Mouse (Mus musculus) testis, postnatal 10 days (tissue): Measurements from ENCODE around the gene Bola2.
"Not testable (repeated sequence)": the region's sequence is repeated elsewhere in the genome, so short reads cannot be mapped to it uniquely, and the experiment has no call there.

Experiments
- DNase-seq: peaks from one replicate; pipeline ENCODE4 v3.0.0; 2021; ENCODE audit warnings: low spot score

The Bola2 gene

DNA sequence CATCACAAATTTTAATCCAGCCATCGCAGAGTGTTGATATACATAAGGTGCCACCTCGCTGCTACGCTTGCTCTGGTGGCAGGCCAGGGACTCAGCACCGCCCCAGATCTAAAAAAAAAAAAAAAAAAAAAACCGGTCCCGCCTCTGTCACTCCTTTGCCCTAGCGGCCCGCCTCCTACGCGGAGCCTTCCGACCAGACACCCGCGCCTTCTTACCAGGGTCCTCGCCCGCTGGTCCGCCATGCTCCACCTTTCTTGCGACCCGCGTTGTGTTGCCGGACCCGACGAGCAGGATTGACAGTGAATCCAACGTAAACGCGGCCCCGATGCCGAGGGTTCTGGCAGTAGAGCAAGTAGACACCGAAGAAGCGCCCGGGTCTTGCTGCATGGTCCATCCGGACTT lies at the start of gene Bola2:
Bola2 (plus strand) TSS at position 192 of the 402 bp plus-strand sequence.
- DNase-seq: peak; percentile 78

DNA sequence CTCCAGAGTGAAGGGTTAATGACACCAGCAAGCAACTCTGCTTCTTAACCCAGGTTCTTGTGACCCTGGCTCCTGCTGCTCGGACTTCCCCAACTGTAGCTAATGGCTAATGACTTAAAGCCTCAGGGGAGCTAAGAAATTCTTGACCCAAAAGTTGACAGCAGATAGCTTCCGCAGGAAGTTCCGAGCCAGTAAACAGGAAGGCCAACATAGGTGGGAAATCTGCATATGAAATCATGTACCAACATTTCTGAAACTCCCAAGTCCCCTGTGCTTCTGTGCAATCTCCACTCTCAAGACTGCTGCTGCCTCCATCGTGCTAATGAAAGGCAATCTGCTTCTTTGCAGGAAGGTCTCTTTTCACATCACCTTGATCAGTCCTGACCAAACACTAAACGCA lies 49.5 kb upstream of the Bola2 start:
- DNase-seq: no peak

DNA sequence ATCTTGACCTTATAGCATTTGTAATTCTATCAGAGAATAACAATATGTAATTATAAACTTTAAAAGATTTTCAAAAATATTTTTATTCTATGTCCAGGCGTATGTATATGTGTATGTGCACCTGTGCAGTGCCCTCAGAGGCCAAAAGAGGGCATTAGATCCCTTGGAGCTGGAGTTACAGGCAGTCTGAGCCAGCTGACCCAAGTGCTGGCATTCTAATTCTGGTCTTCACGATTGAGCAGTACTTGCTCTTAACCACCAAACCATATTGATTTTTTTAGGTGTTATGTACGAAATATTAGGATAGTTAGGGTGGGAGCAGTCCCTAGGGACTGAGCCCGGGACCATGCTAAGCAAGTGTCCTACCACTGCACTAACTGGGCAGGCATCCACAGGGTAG lies 46.7 kb upstream of the Bola2 start:
- DNase-seq: no peak

DNA sequence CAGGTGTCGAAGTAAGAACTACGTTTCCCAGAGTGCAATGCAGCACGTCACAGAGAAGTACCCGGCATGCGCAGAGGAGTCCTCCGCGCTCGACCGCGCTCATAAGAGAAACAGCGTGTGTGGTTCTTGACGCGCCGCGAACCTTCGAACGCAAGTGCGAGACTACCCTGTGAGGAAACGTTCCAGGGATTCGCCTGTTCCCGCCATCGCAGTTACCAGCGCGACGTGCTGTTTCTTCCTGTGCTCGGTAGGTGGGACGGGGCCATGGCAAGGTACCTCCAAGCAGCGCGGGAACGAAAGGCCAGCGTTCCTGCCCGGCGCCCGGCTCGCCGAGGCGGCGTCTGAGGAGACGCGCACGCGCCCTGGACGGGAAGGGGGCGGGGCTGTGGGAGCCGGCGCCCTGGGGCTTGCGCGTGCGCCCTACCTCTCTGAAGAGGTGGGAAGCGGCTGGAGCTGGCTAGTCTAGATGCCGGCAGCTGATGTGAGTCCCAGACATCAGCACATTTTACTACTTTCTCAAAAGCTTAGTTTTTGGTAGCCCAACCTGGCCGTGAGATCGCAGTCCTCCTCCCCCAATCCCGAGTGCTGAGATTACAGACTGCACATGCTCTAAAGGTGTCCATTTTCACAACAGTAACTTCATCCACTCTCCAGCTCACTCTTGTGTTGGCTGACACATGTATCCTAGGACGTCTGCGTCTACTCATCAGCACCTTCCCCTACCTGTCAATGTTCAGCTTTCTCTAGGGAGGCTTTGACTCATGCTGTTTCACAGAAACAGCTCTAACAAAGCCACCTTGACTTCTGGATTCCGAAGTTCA lies 45.8 kb upstream of the Bola2 start, which contains the start of gene Sgf29:
Sgf29 (plus strand) TSS at position 79 of the 821 bp plus-strand sequence.
- peak; percentile 97 for DNase-seq

DNA sequence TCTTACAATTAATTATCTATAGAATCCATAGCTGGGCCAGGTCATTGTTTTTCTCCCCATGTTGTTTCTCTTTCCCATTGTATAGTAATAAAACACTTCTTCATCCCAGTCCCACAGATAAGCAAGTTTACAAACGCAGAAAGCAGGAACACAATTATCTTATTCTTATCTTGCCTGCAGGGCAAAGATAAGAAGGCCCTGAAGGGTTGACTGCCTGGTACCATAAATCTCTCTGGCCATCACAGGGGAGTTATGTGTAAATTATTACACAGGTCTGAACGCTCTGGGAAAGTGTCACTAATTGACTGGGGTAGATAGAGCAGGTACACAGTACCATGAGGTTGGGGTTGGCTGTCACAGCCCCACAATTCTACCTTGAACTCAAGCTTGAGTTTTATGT lies 44.3 kb upstream of the Bola2 start:
- no peak for DNase-seq

DNA sequence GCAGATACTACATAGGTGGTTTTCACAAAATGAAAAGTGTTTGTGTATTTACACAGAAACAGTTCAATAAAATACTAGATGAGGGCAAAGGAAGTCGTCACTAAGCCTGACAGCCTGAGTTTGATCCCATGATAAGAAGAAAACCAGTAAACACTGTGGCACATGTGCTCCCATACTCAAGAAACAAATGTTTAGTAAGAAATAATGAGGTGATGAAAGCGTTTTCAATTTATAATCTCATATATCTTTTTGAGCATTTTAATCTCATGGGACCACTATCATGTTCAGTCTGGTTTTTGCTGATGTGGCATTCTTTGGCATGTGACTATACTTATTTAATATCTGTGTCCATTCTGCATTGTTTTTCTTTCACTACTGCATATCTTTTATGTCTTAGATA lies 41.2 kb upstream of the Bola2 start:
- no peak for DNase-seq

DNA sequence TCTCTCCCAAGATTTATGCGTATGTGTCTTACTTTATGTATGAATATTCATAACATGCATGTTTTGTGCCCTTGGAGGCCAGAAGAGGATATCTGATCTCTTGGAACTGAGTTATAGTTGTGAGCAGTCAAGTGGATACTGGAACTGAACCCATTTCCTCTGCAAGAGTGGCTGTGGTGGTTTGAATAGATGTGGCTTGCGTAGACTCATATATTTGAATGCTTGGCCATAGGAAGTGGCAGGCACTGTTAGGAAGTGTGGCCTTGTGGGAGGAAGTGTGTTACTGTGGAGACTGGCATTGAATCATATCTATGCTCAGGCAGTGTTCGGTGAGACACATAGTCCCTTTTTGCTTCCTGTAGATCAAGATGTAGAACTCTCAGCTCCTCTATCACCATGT lies 39.5 kb upstream of the Bola2 start:
- DNase-seq: no peak

DNA sequence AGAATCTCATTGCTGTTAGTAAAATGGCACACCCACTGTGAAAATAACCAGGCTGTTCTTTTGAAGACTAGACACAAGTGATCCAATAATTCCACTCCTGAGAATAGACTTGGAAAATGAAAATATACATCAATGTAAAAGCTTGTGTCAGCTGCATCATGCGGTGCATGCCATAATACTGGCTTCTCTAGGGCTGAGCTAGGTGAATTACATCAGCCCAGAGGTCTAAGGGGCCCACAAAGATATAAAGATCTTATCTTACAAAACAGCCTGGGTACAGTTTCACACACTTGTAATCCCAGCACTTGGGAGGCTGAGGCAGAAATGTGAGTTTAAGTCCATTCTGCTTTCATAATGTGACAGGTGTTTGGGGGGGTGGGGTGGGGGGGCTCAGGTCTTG lies 37.7 kb upstream of the Bola2 start:
- DNase-seq: no peak

DNA sequence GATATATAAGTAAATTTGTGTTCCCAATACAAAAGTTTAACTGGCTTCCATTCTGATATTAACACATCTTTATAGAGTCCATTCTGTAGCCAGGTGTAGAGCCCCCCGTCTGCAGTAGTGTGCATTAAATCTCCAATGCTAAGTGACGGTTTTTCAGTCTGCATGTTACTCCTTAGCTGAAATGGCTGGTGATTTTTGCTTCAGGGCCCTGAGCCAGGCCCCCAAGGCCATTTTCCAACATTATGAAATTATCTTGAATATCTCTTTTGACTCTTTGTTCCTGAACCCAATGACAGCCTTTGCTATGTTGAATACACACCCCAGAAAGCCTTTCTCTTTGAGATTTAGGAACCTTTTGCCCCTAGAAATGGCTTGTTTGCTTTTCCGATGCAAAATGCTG lies 35.4 kb upstream of the Bola2 start:
- DNase-seq: no peak

DNA sequence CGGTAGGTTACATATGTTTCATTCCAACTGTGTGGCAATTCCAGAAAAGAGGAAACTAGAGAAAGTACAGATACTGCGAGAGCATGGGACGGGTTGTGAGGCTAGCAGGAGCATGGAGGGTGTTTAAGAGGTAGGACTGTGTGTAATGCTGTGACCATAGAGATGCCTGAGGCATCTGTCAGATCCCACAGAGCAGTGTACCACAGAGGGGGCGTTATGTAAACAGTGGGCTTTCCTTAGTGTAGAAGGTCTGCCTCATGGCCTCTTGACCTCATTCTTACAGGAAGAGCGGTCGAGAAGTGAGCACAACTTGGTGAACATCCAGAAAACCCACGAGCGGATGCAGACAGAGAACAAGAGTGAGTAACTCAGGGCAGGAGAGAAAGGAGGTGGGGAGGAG lies 31.6 kb upstream of the Bola2 start:
- no peak for DNase-seq

DNA sequence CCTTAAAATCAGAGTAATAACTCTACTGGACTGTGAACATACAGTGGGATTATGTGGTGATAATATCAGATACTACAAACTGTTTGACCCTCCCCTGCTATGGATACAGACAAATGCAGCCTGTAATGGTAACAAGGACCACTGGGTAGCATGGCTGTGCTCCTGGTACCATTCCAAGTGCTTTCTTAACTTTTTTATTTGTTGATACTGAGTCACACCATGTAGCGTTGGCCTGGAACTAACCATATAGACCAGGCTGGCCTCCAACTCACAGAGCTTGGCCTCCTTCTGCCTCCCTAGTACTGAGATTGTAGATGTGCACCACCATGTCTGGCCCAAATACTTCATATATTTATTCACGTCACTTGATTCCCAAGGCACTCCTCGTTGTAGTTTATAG lies 29.9 kb upstream of the Bola2 start:
- no peak for DNase-seq

DNA sequence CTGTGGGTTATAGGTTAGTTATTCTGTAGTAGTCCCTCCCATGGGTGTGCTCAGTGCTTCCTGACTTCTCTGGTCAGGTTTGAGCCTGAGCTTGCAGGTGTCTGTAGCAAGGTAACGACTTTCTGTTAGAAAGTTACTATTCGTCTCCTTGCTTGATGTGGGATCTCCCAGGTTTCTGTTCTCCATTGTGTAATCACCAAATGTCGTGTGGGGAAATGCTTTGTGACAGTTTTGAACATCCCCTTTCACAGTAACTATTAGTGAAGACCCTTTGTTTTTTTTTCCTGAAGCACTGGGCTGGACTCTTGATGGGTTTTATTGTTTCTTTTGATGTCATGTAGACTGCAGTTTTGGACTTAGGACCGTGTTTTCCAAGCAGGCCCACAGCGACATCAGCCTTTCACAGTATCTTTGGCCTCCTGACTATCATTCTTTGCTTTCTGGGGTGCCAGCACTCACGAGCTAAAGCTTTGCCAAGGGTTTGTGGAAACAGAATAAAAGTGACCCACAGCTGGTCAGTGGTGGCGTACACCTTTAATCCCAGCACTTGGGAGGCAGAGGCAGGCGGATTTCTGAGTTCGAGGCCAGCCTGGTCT lies 27.6 kb upstream of the Bola2 start:
- DNase-seq: no peak

DNA sequence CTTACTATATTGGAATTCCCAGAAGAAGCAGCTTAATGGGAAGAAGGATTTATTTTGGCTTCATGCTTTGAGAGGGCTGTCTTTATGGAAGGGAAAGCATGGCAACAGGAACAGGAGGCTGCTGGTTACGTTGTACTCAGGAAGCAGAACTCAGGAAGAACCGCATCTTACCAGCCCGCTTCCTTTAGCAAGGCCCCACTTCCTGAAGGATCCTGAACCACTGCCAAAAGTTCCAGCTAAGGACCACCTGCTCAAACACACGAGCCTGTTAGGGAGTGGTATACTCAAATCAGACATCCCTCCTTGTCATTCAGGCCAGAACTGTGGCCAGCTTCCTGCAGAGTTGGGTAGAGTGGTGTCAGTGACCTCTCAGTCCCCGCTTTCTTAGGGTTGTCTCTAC lies 26.7 kb upstream of the Bola2 start:
- DNase-seq: no peak

DNA sequence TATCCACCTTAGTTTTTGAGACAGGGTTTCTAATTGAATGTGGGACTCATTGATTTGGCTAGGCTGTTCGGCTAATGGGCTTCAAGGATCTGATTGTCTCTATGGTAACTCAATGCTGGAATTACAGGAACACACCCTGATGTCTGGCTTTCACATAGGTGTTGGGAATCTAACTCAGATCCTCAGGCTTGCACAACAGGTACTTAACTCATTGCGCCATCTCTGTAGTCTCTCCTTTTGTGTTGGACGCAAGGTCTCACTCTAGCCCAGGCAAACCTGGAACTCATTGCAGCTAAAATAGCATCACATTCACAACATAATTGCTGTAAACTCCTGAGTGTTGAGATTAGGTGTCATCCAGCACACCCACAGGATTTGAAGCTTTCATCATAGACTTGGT lies 25.0 kb upstream of the Bola2 start:
- no peak for DNase-seq

DNA sequence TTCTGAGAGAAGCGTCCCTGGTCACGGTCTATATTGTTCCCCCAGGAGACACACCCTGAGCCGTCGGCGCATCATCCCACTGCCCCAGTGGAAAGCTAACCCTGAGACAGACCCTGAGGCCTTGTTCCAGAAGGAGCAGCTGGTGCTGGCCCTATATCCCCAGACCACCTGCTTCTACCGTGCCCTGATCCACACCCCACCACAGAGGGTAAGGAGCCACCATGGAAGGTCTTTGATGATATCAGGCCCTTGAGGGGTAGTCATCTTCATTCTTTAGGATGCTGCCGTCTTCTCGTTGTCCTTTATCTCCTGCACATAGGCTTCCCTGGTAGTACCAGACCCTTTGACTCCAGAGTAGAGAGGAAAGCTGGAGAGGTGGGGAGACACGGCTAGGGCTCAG lies 23.1 kb upstream of the Bola2 start:
- no peak for DNase-seq

DNA sequence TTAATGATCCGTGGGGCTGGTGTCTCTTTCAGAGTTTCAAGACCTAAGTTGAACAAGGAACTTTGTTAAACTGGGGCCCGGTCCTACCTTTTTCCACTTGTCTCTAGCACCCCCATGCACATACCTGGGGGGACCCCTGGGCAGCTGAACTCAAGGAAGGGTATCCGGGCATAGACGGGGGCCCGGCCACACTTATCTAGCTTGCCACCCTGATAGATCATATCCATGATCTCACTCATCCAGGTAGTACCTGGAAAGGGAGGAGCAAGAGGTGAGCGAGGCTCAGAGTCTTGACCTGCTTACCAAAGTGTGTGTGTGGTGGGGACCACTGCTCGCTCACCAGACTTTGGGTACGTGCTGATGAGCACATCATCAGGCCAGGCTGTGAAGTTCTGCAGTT lies 20.1 kb upstream of the Bola2 start:
- DNase-seq: no peak

DNA sequence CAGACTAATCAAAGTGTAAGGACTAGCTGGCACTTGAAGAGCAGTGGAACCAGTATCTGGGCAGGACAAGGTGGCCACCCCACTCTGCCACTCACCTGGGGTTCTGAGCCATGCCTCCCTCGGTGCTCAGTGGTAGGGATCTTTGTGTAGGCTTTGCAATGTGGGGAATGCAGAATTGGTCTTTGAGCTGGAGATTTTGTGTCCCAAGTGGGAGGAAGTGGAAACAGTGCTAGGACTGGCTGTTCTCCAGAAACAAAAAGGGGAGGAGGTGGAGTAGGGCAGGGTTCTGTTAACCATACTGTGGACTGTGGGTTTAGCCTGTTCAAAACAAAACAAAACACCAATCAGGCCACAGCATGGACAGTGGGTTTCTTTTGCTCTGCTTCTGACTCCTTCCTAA lies 19.0 kb upstream of the Bola2 start, which contains the start of gene Sult1a1:
Sult1a1 (minus strand) TSS at position 226 of the 400 bp plus-strand sequence.
- peak; percentile 64 for DNase-seq

DNA sequence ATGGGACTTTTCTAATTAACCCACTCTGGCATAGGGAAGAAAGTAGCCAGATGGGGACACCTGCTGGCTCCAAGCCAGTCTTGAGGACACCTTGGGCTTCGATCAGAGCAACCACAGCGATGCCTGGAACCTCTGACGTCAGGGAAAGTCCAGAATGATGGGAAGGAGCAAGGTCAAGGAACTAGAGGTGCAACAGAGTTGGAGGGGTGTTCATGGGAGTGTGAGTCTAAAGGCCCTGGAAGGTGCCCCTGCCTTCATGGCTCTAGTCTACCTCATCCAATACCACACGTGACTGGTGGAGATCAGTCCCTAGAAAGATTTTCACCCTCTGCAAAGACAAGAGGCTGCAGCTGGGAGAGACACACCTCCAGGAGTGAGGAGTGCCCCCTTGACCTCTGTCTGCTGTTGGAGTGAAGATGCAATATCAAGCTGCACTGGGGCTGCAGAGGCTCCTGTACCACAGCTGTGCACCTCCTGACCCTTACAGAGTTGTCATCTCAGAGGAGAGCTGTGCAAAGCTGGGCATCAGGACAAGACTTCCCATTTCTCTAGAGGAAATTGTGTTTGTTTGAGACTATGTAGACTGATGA lies 18.5 kb upstream of the Bola2 start:
- no peak for DNase-seq

DNA sequence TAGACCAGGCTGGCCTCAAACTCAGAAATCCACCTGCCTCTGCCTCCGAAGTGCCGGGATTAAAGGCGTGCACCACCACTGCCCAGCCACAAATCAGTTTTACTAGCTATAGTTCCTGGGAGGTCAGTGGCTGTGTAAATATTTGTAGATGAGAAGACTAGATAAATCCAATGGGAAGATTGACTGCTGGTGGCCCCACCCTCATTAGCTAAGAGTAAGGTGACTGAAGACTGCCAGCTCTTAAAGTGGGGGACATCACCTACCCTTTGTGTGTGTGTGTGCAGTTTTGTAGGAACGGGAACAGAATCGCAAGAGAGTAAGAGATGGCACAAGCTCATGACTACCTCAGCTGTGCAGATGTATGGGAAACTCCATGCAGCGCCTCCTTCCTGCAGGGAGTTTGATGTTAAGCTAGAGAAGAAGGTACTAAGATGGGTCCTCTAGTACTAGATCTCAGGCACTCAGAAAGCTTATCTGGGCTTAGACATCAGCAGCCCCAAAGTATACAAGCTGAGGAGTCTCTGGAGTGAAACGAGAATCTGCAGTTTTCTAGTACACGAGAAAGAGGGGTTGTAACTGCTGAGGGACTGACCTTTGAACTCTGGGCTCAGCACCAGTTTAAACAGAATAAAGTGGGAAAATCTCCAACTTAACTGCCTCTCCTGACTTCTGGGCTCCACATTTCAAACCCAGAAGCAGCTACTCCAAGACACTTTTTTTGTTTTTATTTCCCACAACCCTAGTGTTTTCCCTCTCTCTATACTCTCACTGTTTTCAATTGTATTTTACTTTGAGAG lies 16.5 kb upstream of the Bola2 start:
- DNase-seq: no peak

DNA sequence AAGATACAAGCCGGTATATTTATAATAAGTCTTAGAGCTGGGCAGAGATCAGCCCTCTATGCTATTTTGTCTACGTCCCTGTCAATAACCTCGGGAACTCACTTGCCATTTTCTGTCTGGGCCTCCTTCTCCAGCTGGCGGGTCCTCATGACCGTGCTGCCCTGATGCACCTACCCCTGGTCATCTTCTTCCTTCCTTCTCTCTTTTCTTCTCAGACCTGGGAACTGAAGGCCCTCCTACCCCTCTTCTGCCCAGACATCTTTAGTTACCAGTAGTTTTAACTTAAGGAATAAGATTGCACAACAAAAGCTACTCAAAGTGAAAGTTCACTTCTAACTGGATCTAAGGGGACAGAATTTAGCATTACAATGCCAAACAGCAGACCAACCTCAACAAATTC lies 15.5 kb upstream of the Bola2 start:
- no peak for DNase-seq

DNA sequence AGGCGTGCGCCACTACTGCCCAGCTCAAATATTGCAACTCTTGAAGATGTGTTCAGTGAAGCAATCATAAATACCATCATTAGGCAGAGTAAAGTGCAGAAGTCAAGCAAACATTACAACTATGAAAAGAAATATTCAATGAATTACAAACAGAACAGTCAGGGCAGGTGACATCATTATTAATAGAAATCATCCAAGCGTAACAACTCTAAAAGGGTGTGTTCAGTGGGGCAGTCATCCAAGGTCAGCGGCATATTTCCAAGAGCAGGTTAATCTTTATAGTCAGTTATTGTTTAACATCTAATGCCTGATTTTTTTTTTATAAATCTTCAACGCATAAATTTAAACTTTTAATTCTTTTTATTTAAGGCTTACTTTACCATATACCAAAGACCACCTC lies 14.0 kb upstream of the Bola2 start:
- peak; percentile 36 for DNase-seq

DNA sequence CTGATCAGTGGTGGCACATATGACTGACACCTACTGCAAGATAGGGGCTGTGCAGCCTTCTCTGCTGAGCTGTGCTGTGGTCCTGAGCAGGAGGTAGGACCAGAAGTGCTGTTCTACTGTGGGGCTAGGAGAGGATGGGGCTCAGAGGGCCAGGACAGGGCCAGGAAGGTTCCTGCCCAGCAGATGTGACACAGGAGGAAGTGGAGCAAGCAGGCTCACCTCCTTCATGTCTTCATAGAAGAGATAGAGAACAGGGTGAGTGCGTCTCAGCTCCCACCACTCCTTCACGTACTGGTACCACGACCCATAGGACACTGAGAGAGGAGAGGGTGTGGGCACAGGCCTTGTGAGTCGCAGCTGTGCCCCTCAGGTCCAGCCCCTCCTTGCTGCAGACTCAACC lies 7.0 kb upstream of the Bola2 start:
- DNase-seq: not testable (repeated sequence)

DNA sequence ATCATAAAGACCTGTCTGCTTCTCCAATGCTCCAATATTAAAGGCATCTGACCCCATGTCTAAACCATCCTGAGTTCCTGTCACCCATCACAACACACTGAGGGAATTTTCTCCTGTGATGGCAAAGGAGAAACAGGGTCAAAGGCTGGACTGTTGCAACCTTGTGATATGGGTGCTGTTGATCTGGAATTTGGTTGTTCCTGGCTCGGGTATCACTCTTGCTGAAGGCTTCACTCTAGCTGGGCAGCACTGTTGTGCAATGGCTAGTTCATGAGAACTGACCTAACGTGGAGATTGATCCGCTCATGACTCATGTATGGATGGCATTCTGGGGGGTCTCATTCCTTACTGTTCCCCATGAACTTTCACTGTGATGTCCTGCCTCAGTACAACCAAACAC lies 6.2 kb upstream of the Bola2 start:
- no peak for DNase-seq
